Comparison of ENCODE assay signal across 12 mouse cellular contexts in the genomic region with DNA sequence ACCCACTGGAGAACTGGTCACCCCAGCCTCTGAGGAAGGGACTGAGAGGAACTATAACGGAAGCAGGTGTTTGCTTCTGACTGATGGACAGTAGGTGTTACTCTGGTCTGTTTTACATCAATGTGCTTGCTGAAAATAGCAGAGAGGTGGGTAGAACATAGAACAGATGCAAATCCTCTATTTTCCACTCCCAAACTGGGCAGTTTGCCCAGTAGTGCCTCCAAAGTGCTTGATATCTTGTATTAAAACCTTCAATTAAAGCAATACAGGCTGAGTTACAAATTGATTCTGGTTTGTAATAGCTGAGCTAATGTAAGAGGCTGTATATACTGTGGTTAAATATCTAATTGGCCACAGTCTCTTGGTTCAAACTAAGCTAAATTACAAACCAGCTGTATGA.
A peak's percentile ranks its signal among the peaks of the same experiment; 100 is the strongest.
DNase-seq lines count a peak whose midpoint lies in the region; ATAC-seq lines count a peak whose summit lies in the region.
"Had no signal": no experiment of that assay in that cellular context is flagged by ENCODE, and none has a peak within 500 bp of the region (broad histone marks: within the 10 kb centered on the region; RNA-seq: fewer than 3 reads in every experiment).

No protein-coding gene starts in this region.

- no peak for DNase-seq in heart, postnatal 25 days (ENCODE audit: low spot score)
- peak; percentile 35 to 38 for DNase-seq in right cerebral cortex, postnatal 10 days (ENCODE audit: low spot score in 2 of 2)
- no peak for DNase-seq in right cerebral cortex, postnatal 25 days
- DNase-seq in forelimb bud, embryonic 11.5 days (ENCODE audit: low read depth, low spot score), result peak; percentile 1
- DNase-seq in testis, postnatal 14 days (ENCODE audit: low spot score), result no peak
- no peak for DNase-seq in kidney, postnatal 4 days
- DNase-seq: cerebellum, adult 9-10 months; kidney, adult 2 months; left cerebral cortex, postnatal 4 days had no signal

- H3K9me3 ChIP-seq in heart, embryonic 14.5 days (ENCODE audit: control insufficient read depth, low read length), result no peaks in the 10 kb centered on the region

- no peak overlapping the region for H3K4me3 ChIP-seq in heart, embryonic 14.5 days (ENCODE audit: control insufficient read depth in 1 of 2, insufficient read depth in 1 of 2, low read depth in 1 of 2, low read length in 2 of 2)

- H3K4me1 ChIP-seq in heart, embryonic 14.5 days (ENCODE audit: control insufficient read depth in 2 of 2, insufficient read depth in 2 of 2, low read length in 2 of 2), result peaks cover 0 to 25% of the 10 kb centered on the region in 2 experiments; a peak in 2 of 4 replicates

- no peaks in the 10 kb centered on the region for H3K36me3 ChIP-seq in heart, embryonic 14.5 days (ENCODE audit: control insufficient read depth, insufficient read depth, low read length)

- intact Hi-C loops in heart, postnatal 25 days (cut with DNase I), result no loop called here

- no peak overlapping the region for H3K9ac ChIP-seq in heart, embryonic 14.5 days (ENCODE audit: low read length)

- H3K27ac ChIP-seq in heart, embryonic 14.5 days (replicated peaks in 1 of 2; ENCODE audit: control insufficient read depth in 1 of 2, insufficient read depth in 1 of 2, low read depth in 2 of 2, low read length in 2 of 2), result peak overlapping the region in 1 of 2 experiments; percentile 37; a peak in 2 of 4 replicates
- H3K27ac ChIP-seq: macrophage had no signal

- H3K4me2 ChIP-seq in heart, embryonic 14.5 days (ENCODE audit: low read length), result peak overlapping the region; percentile 14; the same call in 1 of the 2 replicates

- H3K27me3 ChIP-seq in heart, embryonic 14.5 days (ENCODE audit: control insufficient read depth, insufficient read depth, low read length), result no peaks in the 10 kb centered on the region

- WGBS in heart, embryonic 14.5 days, result 30% methylated on average over 1 of the region's 1 CpGs

- ATAC-seq in heart, embryonic 14.5 days (ENCODE audit: insufficient number of reproducible peaks, insufficient read depth, low FRiP score, low read depth), result peak; percentile 71
- ATAC-seq: hindbrain, embryonic 16.5 days had no signal

Comparison
In these comparisons a context has a peak if more than half of its experiments do, and no peak if none do; other contexts are left out.
1. DNase-seq: peak in right cerebral cortex, postnatal 10 days (2 of 2) and forelimb bud, embryonic 11.5 days (single experiment); none in heart, postnatal 25 days (single experiment), right cerebral cortex, postnatal 25 days (single experiment), testis, postnatal 14 days (single experiment) and kidney, postnatal 4 days (0 of 2).